Mouse (Mus musculus): Measurements from ENCODE around the gene Coq7.

Gene Coq7

DNA sequence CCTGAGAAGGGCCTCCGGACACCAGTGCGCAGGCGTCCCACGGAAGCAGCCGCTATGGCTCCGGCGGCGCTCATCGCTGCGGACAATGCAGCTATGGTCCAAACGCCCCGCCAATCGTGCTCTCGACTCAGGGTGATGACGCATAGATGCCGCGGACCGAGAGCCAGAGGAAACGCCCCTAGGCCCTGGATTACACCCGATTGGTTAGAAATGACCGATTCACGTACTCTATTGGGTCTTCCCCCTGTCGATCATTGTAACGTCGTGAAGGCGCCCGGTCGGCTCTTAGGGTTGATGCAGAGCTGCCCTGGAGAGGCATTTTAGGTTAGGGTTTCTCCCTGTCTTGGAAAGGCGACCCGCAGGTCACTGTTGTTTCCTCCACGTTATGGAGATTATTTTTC is at the start of gene Coq7:
Coq7 (minus strand) TSS at position 179 of the 401 bp plus-strand sequence.
- in situ Hi-C loops (cut with MboI, MseI) = no loop called here

DNA sequence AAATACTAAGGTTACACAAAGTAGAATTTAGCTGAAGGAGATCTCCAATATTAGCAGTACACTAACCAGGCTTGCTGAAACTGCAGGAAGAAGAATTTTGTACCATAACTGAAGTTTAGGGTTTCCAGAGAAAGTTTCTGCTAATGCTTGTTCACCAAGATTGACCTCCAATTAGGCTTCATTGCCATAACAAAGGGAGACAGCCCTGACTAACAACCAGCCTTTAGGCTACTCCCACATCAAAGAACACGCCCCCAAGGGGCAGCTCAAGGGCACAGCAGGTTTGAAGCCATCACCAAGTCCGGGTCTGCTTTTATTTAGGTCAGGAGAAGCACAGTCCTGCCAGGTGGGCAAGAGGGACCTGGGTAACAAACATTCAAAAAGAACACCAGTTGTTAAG is 46.8 kb upstream of the Coq7 start:
- in situ Hi-C loops (cut with MboI, MseI) = no loop called here

DNA sequence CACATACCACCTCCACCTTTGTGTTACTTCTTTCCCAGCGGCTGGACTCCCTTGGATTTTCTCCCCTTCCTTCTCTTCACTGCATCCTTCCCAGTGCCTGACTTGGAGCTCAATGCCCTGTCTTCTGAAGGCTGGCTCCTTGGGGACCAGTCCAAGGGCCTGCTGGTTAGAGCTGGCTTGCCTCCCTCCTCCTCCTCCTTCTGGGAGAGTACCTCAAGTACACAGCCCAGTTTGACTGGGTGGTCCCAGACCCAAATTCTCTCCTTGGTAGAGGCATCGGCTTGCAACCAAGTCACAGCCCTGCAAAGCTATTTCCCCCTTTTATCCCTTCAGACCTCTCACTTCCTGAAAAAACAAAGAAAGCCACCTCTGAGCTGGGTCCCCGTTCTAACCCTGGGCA is 45.1 kb upstream of the Coq7 start:
- in situ Hi-C loops (cut with MboI, MseI) = no loop called here

DNA sequence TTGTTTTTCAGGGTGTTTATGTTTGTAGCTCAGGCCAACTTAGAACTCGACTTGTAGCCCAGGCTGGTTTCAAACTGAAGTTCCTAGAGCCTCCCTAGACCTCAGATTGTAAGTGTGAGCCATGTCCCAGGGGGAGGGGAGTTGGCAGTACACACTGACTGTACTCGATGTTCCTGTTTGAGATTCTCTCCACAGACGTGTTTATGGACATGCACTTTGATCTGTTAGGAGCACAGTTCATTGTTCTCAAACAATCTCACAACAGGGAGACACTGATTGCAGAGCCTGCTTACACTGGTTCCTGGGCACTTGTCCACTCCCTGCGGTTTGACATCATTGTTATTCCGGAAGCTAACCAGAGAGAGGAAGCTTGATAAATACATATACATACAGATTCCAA is 38.9 kb upstream of the Coq7 start:
- in situ Hi-C loops (cut with MboI, MseI) = no loop called here

DNA sequence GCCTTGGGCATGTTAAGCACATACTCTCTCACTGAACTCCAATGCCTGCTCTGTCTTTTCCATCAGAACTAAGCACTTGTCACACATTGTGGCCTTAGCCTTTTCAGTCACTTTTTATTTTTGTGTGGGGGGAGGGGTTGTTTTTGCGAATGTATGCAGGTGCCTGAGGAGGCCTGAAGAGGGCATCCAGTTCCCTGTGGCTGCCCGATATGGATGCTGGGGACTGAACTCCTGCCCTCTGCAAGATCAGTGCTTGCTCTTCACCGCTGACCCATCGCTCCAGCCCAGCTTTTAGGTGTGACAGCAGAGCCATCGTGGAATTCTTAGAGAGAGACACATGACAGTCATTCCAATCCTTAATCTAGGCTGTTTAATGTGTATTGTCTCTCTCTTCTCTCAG is 38.2 kb upstream of the Coq7 start:
- in situ Hi-C loops (cut with MboI, MseI) = no loop called here

DNA sequence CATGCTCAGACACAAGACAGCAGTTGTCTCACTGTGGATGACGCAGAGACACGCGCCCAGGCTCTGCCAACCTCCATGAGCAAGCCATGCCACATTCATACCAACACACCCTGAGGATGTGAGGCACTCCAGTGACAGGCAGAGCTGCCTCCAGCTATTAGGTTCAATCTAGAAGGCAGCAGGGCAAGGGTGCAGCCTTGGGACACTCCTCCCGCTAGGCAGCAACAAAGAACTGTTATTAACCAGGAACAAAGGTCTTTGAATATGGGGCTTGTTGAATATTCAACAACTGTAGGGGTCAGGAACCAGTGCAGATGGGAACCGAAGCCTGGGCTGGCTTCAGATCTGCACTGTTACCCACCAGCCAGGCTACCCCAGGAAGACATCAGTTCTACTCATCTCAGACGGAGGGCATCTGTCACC is 36.0 kb upstream of the Coq7 start:
- in situ Hi-C loops (cut with MboI, MseI) = no loop called here

DNA sequence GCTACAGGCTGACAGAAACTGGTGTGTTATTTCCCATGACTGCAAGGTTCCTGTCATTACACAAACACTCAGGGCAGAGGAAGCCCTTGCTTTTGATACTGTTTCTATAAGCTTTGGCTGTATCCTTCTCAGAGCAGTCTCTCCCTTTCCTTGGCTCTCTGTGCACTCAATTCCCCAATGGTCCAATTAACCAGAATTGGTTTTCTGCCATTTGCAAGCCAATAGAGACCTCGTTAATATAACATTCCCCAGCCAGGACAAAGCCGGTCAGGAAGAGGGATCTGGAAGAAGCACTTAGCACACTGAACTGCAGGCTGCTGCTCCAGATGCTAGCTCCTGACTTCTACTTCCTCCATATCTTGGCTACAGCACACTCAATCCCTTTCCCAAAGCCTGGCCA is 21.1 kb upstream of the Coq7 start:
- in situ Hi-C loops (cut with MboI, MseI) = no loop called here

DNA sequence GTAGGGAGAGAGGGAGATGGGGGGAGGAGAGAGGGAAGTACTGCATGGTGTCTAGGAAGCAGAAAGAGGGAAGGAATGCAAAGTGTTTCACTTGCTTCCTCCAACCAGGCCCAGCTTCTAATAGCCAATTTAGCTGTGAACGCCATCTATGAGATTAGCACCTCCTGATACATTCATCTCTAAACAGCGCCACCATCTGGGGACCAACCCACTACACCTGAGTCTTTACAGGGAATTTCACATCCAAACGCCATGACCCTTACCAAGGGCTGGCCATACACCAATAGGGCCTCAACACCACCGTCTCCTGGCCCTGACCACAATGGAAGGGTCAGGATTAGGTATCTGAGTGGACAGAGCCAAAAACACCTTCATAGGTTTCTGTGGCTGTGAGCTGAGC is 20.7 kb upstream of the Coq7 start:
- in situ Hi-C loops (cut with MboI, MseI) = no loop called here

DNA sequence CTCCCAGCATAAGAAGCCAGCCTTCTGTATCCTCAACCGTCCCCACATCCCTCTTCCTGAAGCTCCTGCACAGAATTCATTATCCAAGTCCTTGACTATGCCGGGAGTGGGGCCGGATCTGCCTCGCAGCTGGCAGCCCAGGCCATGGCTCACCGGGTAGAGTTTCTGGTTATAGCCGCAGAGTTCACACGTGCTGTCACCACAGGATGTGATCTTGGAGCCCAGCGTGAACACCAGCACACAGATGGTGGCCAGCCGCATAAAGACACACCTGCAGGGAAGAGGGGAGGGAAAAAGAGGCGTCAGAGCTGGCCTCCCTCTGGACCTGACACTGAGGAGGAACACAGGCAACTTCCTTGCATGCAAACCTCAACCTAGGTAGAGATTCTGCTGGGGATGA is 14.3 kb upstream of the Coq7 start:
- in situ Hi-C loops (cut with MboI, MseI) = no loop called here

DNA sequence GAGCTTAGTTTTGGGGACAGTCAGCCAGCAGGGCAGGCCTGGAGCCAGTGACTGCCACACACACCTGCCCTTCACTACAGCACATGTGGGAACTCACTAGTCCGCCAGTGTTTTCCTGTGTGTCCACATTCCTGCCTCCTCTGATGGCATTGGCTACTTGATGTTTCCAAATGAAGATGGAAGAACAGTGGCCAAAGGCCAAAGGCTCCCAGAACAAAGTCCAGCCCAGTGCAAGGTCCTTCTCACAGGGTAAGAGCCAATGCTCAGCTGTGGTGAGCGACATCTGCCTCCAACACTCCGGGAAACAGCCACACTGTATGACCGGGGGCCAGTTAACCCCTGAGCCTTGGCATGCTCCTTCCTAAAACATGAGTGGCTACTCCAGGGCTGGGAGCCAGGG is 11.0 kb upstream of the Coq7 start:
- in situ Hi-C loops (cut with MboI, MseI) = no loop called here

DNA sequence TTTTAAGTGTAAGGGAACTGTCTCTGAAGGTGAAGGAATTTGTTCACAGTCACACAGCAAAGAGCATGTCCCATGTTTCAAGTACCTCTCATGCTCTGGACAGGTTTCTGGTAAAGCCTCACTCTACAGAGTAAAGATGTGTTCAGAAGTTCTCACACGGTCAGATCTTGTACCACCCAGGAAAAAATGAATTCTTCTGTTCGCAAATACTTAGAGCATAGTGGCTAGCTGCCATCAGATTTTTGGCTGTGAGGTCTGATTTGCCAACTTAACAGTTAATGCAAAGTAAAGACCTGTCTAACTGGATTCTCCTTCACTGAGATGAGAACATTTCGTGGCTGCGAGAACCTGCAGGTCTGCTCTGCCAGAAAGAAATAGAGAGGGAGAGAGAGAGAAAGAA is 1.9 kb upstream of the Coq7 start:
- in situ Hi-C loops (cut with MboI, MseI) = no loop called here

DNA sequence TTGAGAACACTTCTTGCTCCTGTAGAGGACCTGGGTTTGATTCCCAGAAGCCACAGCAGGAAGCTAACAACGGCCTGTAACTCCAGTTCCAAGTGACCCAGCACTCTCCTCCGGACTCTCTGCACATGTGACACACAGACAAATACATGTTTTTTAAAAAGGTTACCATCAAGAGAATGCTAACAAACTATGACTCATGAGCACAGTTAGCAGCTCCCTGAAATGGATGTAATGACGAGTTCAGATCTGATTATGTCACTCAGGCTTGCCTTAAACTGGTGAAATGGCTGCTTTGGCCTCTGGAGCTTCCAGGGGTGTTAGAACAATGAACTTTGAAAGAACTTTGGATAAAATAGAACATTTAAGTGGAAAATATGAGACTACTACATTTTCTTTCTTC is 1.2 kb upstream of the Coq7 start:
- in situ Hi-C loops (cut with MboI, MseI) = no loop called here

DNA sequence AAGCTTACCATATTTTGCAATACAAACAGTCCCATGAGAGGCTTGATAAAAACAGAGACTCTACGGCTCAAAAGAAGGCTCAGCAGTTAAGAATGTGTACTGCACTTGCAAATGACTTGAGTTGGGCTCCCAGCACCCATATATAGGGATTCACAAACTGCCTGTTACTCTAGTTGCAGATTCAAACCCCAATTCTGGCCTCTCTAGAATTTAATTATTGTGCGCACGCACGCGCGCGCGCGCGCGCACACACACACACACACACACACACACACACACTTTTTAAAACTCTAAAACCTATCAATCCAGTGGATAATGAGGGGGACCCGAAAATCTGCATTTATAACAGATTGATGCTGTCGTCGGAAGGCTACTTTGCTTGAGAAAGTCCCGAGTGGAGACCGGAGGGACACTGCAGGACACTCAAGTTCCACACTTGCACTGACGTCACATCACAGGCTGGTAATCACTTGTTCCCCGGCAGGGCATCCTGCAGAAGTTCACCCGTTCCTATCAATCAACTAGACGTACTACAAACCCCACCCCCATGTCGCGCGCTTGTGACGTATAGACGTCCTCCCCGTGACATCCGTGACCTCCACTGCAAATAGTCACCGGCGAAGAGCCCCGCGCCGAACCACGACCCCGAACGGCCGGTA is 508 bp downstream of the Coq7 start:
- in situ Hi-C loops (cut with MboI, MseI) = no loop called here

DNA sequence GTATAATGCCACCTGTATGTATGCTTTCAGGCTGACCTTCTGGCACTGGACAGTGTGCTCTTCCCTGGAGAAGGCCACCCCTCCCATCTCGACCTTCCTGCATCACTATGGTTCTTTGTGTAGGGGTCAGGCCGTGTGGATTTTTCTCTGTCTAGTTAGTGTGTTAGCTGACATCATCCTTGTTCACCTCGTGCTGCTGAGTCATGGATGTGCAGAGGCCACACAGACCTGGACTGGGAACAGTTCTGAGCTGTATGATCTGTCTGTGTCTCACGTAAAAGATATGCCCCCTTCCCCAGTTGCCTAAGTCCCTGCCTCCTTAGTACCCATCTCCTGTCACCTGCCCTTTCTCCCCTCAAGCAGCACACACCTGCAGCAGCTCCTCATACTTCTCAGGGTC is 6.2 kb downstream of the Coq7 start:
- in situ Hi-C loops (cut with MboI, MseI) = loop anchor here (10.0 kb wide), 1 partner anchor 232 kb away; no protein-coding TSS in a partner anchor

DNA sequence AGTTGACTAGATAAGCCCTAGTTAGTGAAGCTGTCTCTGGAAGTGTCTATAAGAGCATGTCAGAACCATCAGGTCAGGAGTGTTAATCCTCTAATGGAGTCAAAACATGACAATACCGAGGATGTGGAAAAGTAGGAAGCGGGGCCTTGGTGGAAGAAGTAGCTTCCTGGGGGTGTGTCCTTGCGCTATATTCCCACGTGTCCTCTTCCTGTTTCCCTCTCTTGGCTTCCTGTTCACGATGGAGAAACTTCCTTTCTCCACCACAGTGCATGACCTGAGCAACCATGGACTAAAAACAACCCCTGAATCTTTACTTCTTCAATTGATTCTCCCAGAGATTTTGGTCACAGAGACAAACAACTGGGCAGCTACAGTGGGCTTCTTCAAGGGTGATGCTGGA is 11.1 kb downstream of the Coq7 start:
- in situ Hi-C loops (cut with MboI, MseI) = loop anchor here (10.0 kb wide), 1 partner anchor 227 kb away; no protein-coding TSS in a partner anchor

DNA sequence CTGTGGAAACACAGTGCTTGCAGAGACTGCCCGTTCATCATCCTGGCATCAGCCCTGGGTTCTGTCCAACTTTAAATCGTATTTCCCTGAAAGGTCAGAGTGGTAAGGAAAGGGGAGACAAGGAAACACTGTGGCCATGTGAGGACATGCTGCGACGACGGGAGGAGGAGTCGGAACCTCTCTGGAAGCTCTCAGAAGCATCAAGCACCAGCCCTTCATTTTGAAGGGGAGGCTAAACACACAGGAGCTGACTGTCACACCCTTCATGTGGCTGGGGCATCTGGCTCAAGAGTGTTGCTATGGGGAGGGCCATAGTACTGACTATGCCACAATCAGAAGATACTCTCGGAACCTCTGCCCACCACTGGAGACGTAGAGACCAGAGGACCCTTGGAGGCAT is 13.5 kb downstream of the Coq7 start:
- in situ Hi-C loops (cut with MboI, MseI) = loop anchor here (10.0 kb wide), 1 partner anchor 225 kb away; no protein-coding TSS in a partner anchor

DNA sequence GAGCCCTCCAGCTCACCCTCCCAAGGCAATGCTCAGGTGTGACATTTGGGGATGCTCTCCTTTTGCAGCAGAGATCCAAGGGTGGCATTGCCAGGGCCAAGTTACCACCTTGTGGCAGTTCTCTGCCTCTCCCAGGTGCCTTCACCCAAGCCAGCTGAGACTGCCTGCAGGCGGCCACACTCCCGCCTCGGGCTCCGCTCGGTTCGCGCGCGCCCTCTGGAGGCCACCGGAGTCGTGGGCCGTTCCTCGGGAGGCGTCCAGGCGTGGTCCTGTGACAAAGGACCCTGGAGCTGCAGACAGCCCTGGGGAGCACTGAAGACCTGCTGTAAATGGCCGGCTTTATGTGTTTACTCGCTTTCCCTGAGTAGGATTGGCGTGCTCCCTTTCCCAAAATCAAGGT is 14.5 kb downstream of the Coq7 start:
- in situ Hi-C loops (cut with MboI, MseI) = no loop called here

DNA sequence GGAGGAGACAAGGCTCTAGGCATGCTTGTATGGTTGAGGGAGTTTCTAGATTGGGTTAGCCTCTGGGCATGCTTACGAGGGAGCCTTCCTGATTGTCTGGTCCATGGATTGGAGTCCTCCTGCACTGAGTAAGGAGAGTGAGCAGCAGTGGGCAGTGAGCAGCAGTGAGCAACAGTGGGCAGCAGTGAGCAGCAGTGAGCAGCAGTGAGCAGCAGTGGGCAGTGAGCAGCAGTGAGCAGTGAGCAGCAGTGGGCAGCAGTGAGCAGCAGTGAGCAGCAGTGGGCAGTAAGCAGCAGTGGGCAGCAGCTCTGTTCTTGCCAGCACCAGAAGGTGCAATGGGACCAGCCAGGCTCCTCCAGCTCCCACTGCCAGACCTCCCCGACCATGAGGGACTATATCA is 15.3 kb downstream of the Coq7 start:
- in situ Hi-C loops (cut with MboI, MseI) = no loop called here

DNA sequence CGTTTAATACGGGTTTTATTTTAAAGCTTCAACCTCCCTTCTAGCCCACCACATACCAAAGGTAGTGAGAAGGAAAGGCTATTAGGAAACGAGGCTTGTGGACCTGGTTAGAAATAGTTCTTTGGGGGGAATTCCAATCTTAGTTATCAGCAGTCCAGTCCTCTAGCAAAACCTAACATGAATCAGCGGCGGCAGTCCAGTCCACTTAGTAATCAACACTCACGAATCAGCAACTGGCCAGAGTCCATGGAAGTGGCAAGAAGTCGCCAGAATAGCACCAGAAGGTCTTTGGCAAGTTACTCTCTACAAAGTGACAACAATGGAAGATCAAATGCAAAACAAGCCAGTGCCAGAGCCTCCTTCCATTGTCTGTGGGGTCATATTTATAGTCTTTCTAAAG is 24.6 kb downstream of the Coq7 start:
- in situ Hi-C loops (cut with MboI, MseI) = no loop called here

DNA sequence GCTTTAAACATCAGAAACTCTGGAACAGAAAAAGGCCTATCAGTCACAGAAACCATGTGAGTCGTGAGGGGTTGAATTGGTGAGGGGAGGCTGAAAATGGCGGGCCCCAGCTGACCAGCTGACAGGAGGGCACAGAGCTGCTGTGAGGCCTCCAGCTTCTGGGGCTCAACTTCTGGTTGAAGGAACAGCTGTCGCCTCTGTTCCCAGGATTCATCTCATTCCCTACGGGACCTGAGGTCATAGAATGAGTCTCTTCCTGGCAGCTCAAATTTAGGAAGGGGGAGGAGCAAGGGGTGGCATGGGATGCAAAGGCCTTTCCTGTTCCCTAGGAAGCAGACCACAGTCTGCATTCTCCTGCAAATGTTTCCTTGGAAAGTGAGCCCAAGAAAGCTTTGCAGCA is 29.3 kb downstream of the Coq7 start:
- in situ Hi-C loops (cut with MboI, MseI) = no loop called here

DNA sequence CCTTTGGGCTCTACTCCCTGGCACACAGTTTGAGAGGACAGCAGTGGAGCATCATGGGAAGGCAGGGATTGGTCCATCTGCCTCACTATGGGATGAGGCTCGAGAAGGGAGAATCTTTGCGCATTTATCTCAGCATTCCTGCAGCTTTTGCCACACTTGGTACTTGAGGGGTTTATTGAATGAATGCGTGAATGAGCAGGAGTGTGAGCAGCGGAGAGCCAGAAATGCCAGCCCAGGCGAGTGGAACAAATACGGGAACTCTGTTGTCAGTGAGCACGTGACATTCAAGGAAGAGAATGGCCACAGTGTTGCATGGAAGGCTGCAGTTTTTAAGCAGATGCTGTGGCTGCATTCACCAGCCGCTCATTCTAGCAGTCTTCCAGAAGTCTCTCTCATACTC is 30.8 kb downstream of the Coq7 start:
- in situ Hi-C loops (cut with MboI, MseI) = no loop called here

DNA sequence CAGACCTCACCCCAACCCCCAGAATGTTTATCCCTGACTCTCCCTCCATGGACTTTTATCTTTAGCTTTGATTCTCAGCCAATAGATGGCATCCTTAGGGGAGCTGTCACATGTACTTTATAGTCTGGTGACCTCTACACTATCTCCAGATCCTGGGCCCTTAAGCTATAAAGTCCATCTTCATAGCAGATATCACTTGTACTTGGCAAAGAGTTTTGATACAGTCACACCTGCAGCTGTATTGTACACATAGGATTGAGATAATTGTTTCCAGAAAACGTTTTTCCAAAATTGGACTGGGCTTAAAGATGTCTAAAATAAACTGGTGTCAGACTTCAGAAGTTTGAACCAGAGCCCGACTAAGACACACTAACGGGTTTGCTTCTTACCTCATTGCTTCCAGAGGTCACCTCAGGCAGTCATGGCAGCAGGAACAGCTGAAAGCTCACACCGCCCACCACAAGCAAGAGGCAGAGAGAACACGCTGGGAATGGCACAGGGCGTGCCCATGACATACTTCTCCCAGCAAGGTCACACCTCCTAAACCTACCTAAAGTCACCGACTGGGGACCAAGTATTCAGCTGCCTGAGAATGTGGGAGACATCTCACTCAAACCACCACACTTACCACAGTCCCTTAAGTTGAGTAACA is 33.2 kb downstream of the Coq7 start:
- in situ Hi-C loops (cut with MboI, MseI) = no loop called here

DNA sequence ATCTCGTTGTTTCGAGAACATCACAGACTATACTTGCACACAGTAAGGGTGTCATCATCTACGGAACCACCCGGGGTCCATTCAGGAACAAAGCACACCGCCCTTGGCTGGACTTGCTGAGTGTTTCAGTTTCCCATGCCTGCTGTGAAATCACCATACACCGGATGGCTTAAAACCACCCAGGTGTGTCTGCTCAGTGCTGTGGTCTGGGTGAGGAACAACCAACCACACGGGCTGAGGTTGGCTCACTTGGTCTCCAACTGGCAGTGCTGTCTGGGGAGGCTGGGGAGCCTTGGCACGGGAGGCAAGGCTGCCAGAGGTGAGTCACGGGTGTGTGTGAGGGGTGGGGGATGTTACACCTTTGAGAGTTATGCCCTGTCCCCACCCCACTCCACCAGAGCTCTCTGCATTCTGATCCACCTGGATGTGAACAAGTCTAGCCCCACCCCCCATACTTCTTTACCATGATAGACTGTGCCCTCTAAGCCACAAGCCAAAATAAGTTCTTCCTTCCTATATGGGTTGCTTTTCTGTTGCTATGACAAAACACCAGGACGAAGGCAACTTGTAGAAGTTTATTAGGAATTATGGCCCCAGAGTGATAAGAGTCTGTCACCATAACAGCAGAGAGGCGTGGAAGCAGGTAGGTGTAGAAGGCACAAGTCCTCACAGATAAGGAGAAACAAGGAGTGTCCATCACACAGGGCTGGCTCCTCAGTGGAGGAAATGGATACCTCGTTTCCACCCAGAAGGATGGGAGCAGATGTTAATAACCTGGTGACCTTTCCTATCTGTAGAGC is 34.0 kb downstream of the Coq7 start:
- in situ Hi-C loops (cut with MboI, MseI) = no loop called here

All from regulatory T cell (primary cell).